Mouse (Mus musculus) forebrain, embryonic 10.5 days (tissue): ENCODE results near the gene Fhit. TPM values are rescaled to one million over a fixed set of nuclear protein-coding genes. Genes with fewer than 3 reads are reported as not detected.

Experiments
- DNase-seq: peaks from one replicate; pipeline ENCODE4 v3.0.0-alpha.2; 2017; ENCODE audit warnings: low spot score; ENCODE audit errors: extremely low spot score
- H3K27ac ChIP-seq: fragments of 300-500 bp; sonication (generic); 2 replicates; pipeline ENCODE4 v1.5.1; 2016; ENCODE audit warnings: mild to moderate bottlenecking
- H3K27me3 ChIP-seq: fragments of 300-500 bp; sonication (generic); 2 replicates; pipeline ENCODE4 v1.6.1; 2016; ENCODE audit warnings: mild to moderate bottlenecking; ENCODE audit not compliant: poor library complexity, severe bottlenecking
- H3K36me3 ChIP-seq: fragments of 300-500 bp; sonication (generic); replicated peaks from 2 replicates; pipeline ENCODE4 v1.6.1; 2016; ENCODE audit warnings: mild to moderate bottlenecking, moderate library complexity
- H3K4me1 ChIP-seq: fragments of 300-500 bp; sonication (generic); 2 replicates; pipeline ENCODE4 v1.6.1; 2016
- H3K4me3 ChIP-seq: fragments of 300-500 bp; sonication (generic); 2 replicates; pipeline ENCODE4 v1.5.1; 2016; ENCODE audit warnings: mild to moderate bottlenecking, moderate library complexity
- H3K9me3 ChIP-seq: fragments of 300-500 bp; sonication (generic); 2 replicates; pipeline ENCODE4 v1.6.1; 2016; ENCODE audit warnings: mild to moderate bottlenecking, moderate library complexity
- WGBS: fragments of 180-500 bp; shearing (Covaris S2); methylation state at CpG from one replicate; pipeline ENCODE4 v1.1.7; 2016; 5-methylcytosine and 5-hydroxymethylcytosine counted together
- polyA plus RNA-seq: library from polyadenylated mRNA; unstranded; fragments of >200 nt; fragmentation: Nextera tagmentation; extraction: Ambion mirVana; gene quantifications from 2 replicates; pipeline ENCODE4 v1.2.1, GENCODE M21; 2016

Fhit gene
- polyA plus RNA-seq, 1 experiment from 2014 or later, result 1.4 TPM

- H3K9me3 ChIP-seq, result no peaks in the 10 kb centered on the region
- H3K27me3 ChIP-seq, result no peaks in the 10 kb centered on the region
- no peak overlapping the region for H3K4me3 ChIP-seq
- 89% methylated on average over 2 of the region's 2 CpGs for WGBS
- no peak overlapping the region for H3K27ac ChIP-seq
- H3K4me1 ChIP-seq, result peaks cover 18% of the 10 kb centered on the region
- no peaks in the 10 kb centered on the region for H3K36me3 ChIP-seq
- no peak for DNase-seq
Observed at GRCm38 (mm10) chr14:10047123-10047783, 1114.6 kb downstream of the Fhit start.

GRCm38 (mm10) chr14:10046336-10047122 is 1115.3 kb downstream of the Fhit start:
- H3K27me3 ChIP-seq, result no peaks in the 10 kb centered on the region
- no peak overlapping the region for H3K27ac ChIP-seq
- no peaks in the 10 kb centered on the region for H3K9me3 ChIP-seq
- no peaks in the 10 kb centered on the region for H3K36me3 ChIP-seq
- no peak overlapping the region for H3K4me3 ChIP-seq
- peaks cover 18% of the 10 kb centered on the region for H3K4me1 ChIP-seq
- 19% methylated on average over 7 of the region's 7 CpGs for WGBS
- DNase-seq, result no peak

- no peaks in the 10 kb centered on the region for H3K9me3 ChIP-seq
- H3K27ac ChIP-seq, result no peak overlapping the region
- no peak overlapping the region for H3K4me3 ChIP-seq
- DNase-seq, result no peak
- WGBS, result 92% methylated on average over 6 of the region's 6 CpGs
- peaks cover 71% of the 10 kb centered on the region for H3K27me3 ChIP-seq
- peaks cover 16% of the 10 kb centered on the region for H3K4me1 ChIP-seq
- H3K36me3 ChIP-seq, result no peaks in the 10 kb centered on the region
Observed at GRCm38 (mm10) chr14:10038021-10038420, 1123.8 kb downstream of the Fhit start.

GRCm38 (mm10) chr14:10036685-10037215 is 1125.1 kb downstream of the Fhit start:
- peaks cover 83% of the 10 kb centered on the region for H3K27me3 ChIP-seq
- no peaks in the 10 kb centered on the region for H3K9me3 ChIP-seq
- H3K27ac ChIP-seq, result no peak overlapping the region
- WGBS, result 64% methylated on average over 2 of the region's 2 CpGs
- DNase-seq, result no peak
- H3K4me1 ChIP-seq, result peaks cover 16% of the 10 kb centered on the region
- H3K4me3 ChIP-seq, result no peak overlapping the region
- H3K36me3 ChIP-seq, result no peaks in the 10 kb centered on the region

GRCm38 (mm10) chr14:10035682-10036081 is 1126.2 kb downstream of the Fhit start:
- Histone ChIP-seq H3K27ac (no peak overlapping the region), H3K4me3 (no peak overlapping the region), H3K27me3 (peaks cover 80% of the 10 kb centered on the region), H3K36me3 (no peaks in the 10 kb centered on the region), H3K4me1 (peaks cover 16% of the 10 kb centered on the region), H3K9me3 (no peaks in the 10 kb centered on the region)
- DNase-seq, result no peak
- WGBS, result 9% methylated on average over 3 of the region's 3 CpGs

GRCm38 (mm10) chr14:10035270-10035669 is 1126.6 kb downstream of the Fhit start:
- DNase-seq, result no peak
- Histone ChIP-seq H3K27me3 (peaks cover 76% of the 10 kb centered on the region), H3K27ac (no peak overlapping the region), H3K9me3 (no peaks in the 10 kb centered on the region), H3K4me1 (peaks cover 16% of the 10 kb centered on the region), H3K4me3 (no peak overlapping the region), H3K36me3 (no peaks in the 10 kb centered on the region)
- WGBS, result 8% methylated on average over 2 of the region's 2 CpGs

- H3K27me3 ChIP-seq, result no peaks in the 10 kb centered on the region
- H3K36me3 ChIP-seq, result no peaks in the 10 kb centered on the region
- peaks cover 8% of the 10 kb centered on the region for H3K4me1 ChIP-seq
- 76% methylated on average over 2 of the region's 2 CpGs for WGBS
- no peak overlapping the region for H3K4me3 ChIP-seq
- DNase-seq, result no peak
- H3K27ac ChIP-seq, result no peak overlapping the region
- no peaks in the 10 kb centered on the region for H3K9me3 ChIP-seq
Observed at GRCm38 (mm10) chr14:10023382-10023781, 1138.5 kb downstream of the Fhit start.

- H3K27ac ChIP-seq, result no peak overlapping the region
- 43% methylated on average over 2 of the region's 2 CpGs for WGBS
- no peaks in the 10 kb centered on the region for H3K9me3 ChIP-seq
- H3K27me3 ChIP-seq, result no peaks in the 10 kb centered on the region
- H3K36me3 ChIP-seq, result no peaks in the 10 kb centered on the region
- DNase-seq, result no peak
- peaks cover 8% of the 10 kb centered on the region for H3K4me1 ChIP-seq
- no peak overlapping the region for H3K4me3 ChIP-seq
Observed at GRCm38 (mm10) chr14:10022304-10022703, 1139.5 kb downstream of the Fhit start.

- DNase-seq, result no peak
- no peaks in the 10 kb centered on the region for H3K27me3 ChIP-seq
- peaks cover 8% of the 10 kb centered on the region for H3K4me1 ChIP-seq
- no peaks in the 10 kb centered on the region for H3K36me3 ChIP-seq
- H3K27ac ChIP-seq, result no peak overlapping the region
- no peaks in the 10 kb centered on the region for H3K9me3 ChIP-seq
- no peak overlapping the region for H3K4me3 ChIP-seq
- WGBS, result 88% methylated on average over 5 of the region's 5 CpGs
Observed at GRCm38 (mm10) chr14:10020400-10021140, 1141.3 kb downstream of the Fhit start.

- WGBS, result 95% methylated on average over 1 of the region's 1 CpGs
- no peaks in the 10 kb centered on the region for H3K27me3 ChIP-seq
- no peaks in the 10 kb centered on the region for H3K9me3 ChIP-seq
Observed at GRCm38 (mm10) chr14:10013817-10014266, 1148.0 kb downstream of the Fhit start.

GRCm38 (mm10) chr14:10013003-10013816 is 1148.6 kb downstream of the Fhit start:
- no peak overlapping the region for H3K4me3 ChIP-seq
- no peaks in the 10 kb centered on the region for H3K36me3 ChIP-seq
- peaks cover 7% of the 10 kb centered on the region for H3K4me1 ChIP-seq
- no peak overlapping the region for H3K27ac ChIP-seq
- H3K27me3 ChIP-seq, result no peaks in the 10 kb centered on the region
- WGBS, result 63% methylated on average over 7 of the region's 7 CpGs
- DNase-seq, result no peak
- H3K9me3 ChIP-seq, result no peaks in the 10 kb centered on the region

More at GRCm38 (mm10) chr14:10013817-10014266, 1148.0 kb downstream of the Fhit start:
- Histone ChIP-seq H3K36me3 (no peaks in the 10 kb centered on the region), H3K27ac (no peak overlapping the region), H3K4me3 (no peak overlapping the region), H3K4me1 (peaks cover 7% of the 10 kb centered on the region)
- no peak for DNase-seq

GRCm38 (mm10) chr14:10006278-10006677 is 1155.6 kb downstream of the Fhit start:
- no peaks in the 10 kb centered on the region for H3K36me3 ChIP-seq
- no peaks in the 10 kb centered on the region; the same call in 1 of the 2 replicates for H3K4me1 ChIP-seq
- WGBS, result 80% methylated on average over 5 of the region's 5 CpGs
- no peak for DNase-seq
- no peak overlapping the region for H3K27ac ChIP-seq
- no peak overlapping the region for H3K4me3 ChIP-seq
- H3K9me3 ChIP-seq, result no peaks in the 10 kb centered on the region
- no peaks in the 10 kb centered on the region for H3K27me3 ChIP-seq
